Mouse (Mus musculus) intestine, embryonic 14.5 days (tissue): ENCODE results near the gene Fam19a4. TPM values are rescaled to one million over a fixed set of nuclear protein-coding genes. Genes with fewer than 3 reads are reported as not detected.

Source experiments
- ATAC-seq: fragments of 200-750 bp; cut with Nextera tagmentation; replicated peaks from 2 replicates; pipeline ENCODE4 v1.8.0; 2017; ENCODE audit warnings: low read depth, moderate number of reproducible peaks, moderate TSS enrichment, moderate library complexity; ENCODE audit not compliant: low FRiP score, low TSS enrichment
- DNase-seq: peaks from one replicate; pipeline ENCODE4 v3.0.0-alpha.2; 2018; ENCODE audit warnings: low spot score
- H3K27ac ChIP-seq: fragments of 300-500 bp; sonication (generic); 2 replicates; pipeline ENCODE4 v1.5.1; 2014; ENCODE audit warnings: low read depth, mild to moderate bottlenecking, control low read depth
- H3K27me3 ChIP-seq: fragments of 300-500 bp; sonication (generic); replicated peaks from 2 replicates; pipeline ENCODE4 v1.6.1; 2014; ENCODE audit warnings: low read length, control low read depth; ENCODE audit not compliant: control insufficient read depth, insufficient read depth
- H3K36me3 ChIP-seq: fragments of 300-500 bp; sonication (generic); 2 replicates; pipeline ENCODE4 v1.6.1; 2014; ENCODE audit warnings: low read length, control low read depth; ENCODE audit not compliant: control insufficient read depth, insufficient read depth
- H3K4me1 ChIP-seq: fragments of 300-500 bp; sonication (generic); replicated peaks from 2 replicates; pipeline ENCODE4 v1.6.1; 2014; ENCODE audit warnings: low read length, control low read depth, mixed read lengths; ENCODE audit not compliant: control insufficient read depth, insufficient read depth
- H3K4me2 ChIP-seq: fragments of 300-500 bp; sonication (generic); 2 replicates; pipeline ENCODE4 v1.6.1; 2014; ENCODE audit warnings: low read length
- H3K4me3 ChIP-seq: fragments of 300-500 bp; sonication (generic); 2 replicates; pipeline ENCODE4 v1.5.1; 2014; ENCODE audit warnings: low read depth, low read length, control low read depth, mixed read lengths
- H3K9ac ChIP-seq: fragments of 300-500 bp; sonication (generic); 2 replicates; pipeline ENCODE4 v1.6.1; 2014; ENCODE audit warnings: mild to moderate bottlenecking, low read length
- H3K9me3 ChIP-seq: fragments of 300-500 bp; sonication (generic); 2 replicates; pipeline ENCODE4 v1.6.1; 2016; ENCODE audit warnings: low read length, control low read depth; ENCODE audit not compliant: control insufficient read depth
- WGBS: fragments of 180-500 bp; shearing (Covaris S2); extraction: QIAGEN DNeasy Blood & Tissue Kit; methylation state at CpG from one replicate; pipeline ENCODE4 v1.1.7; 2014; 5-methylcytosine and 5-hydroxymethylcytosine counted together
- polyA plus RNA-seq: library from polyadenylated mRNA; unstranded; fragments of >200 nt; fragmentation: Nextera tagmentation; extraction: Ambion mirVana; gene quantifications from 2 replicates; pipeline ENCODE4 v1.2.1, GENCODE M21; 2014

Fam19a4 gene
- 0.19 TPM in 1 of 2 replicates, not detected in the other for polyA plus RNA-seq

GRCm38 (mm10) chr6:97060074-97060681 is at the start of gene Fam19a4:
TSS of gene Fam19a4 (minus strand) at chr6:97060413.
- DNase-seq (peak; percentile 74), ATAC-seq (peak; percentile 86)
- Histone ChIP-seq H3K27ac (no peak within 1 kb of the TSS), H3K9ac (no peak within 1 kb of the TSS), H3K4me3 (peak within 1 kb of the TSS; percentile 38), H3K4me1 (no peaks in the 10 kb centered on the region), H3K27me3 (peaks cover 48% of the 10 kb centered on the region), H3K9me3 (no peaks in the 10 kb centered on the region), H3K36me3 (no peaks in the 10 kb centered on the region), H3K4me2 (peak within 1 kb of the TSS; percentile 65)
- under 1% methylated on average over 30 of the region's 30 CpGs for WGBS

GRCm38 (mm10) chr6:97106777-97107176 is 46.6 kb upstream of the Fam19a4 start:
- 21% methylated on average over 2 of the region's 2 CpGs for WGBS
- Histone ChIP-seq H3K36me3 (no peaks in the 10 kb centered on the region; the same call in 1 of the 2 replicates), H3K4me1 (no peaks in the 10 kb centered on the region), H3K9ac (no peak overlapping the region), H3K4me3 (no peak overlapping the region), H3K27me3 (no peaks in the 10 kb centered on the region), H3K4me2 (no peak overlapping the region), H3K27ac (no peak overlapping the region), H3K9me3 (no peaks in the 10 kb centered on the region)
- DNase-seq (no peak), ATAC-seq (no peak; the same call in 1 of the 2 replicates)

GRCm38 (mm10) chr6:97106106-97106505 is 45.9 kb upstream of the Fam19a4 start:
- ATAC-seq (no peak), DNase-seq (no peak)

GRCm38 (mm10) chr6:97104264-97104852 is 44.1 kb upstream of the Fam19a4 start:
- no peaks in the 10 kb centered on the region for H3K27me3 ChIP-seq
- no peak overlapping the region for H3K27ac ChIP-seq
- 66% methylated on average over 7 of the region's 7 CpGs for WGBS
- DNase-seq (no peak), ATAC-seq (0 out of 2 replicates have a peak, but pooled peaks have one; percentile 71)
- no peaks in the 10 kb centered on the region for H3K4me1 ChIP-seq
- H3K9me3 ChIP-seq: no peaks in the 10 kb centered on the region
- no peak overlapping the region for H3K9ac ChIP-seq
- H3K36me3 ChIP-seq: no peaks in the 10 kb centered on the region
- H3K4me2 ChIP-seq: no peak overlapping the region
- H3K4me3 ChIP-seq: no peak overlapping the region

More at GRCm38 (mm10) chr6:97106106-97106505, 45.9 kb upstream of the Fam19a4 start:
- Histone ChIP-seq H3K9ac (no peak overlapping the region), H3K4me1 (no peaks in the 10 kb centered on the region), H3K27ac (no peak overlapping the region), H3K4me2 (no peak overlapping the region), H3K27me3 (no peaks in the 10 kb centered on the region), H3K9me3 (no peaks in the 10 kb centered on the region), H3K4me3 (no peak overlapping the region), H3K36me3 (no peaks in the 10 kb centered on the region)
- 85% methylated on average over 8 of the region's 8 CpGs for WGBS

GRCm38 (mm10) chr6:97101958-97102702 is 41.9 kb upstream of the Fam19a4 start:
- Histone ChIP-seq H3K4me1 (no peaks in the 10 kb centered on the region), H3K9me3 (no peaks in the 10 kb centered on the region), H3K9ac (no peak overlapping the region), H3K4me3 (no peak overlapping the region), H3K27ac (no peak overlapping the region), H3K4me2 (no peak overlapping the region), H3K36me3 (no peaks in the 10 kb centered on the region), H3K27me3 (no peaks in the 10 kb centered on the region)
- 11% methylated on average over 15 of the region's 15 CpGs for WGBS
- DNase-seq (no peak), ATAC-seq (no peak)

GRCm38 (mm10) chr6:97101190-97101957 is 41.2 kb upstream of the Fam19a4 start:
- no peak for DNase-seq
- H3K4me3 ChIP-seq: no peak overlapping the region
- ATAC-seq: no peak
- WGBS: 22% methylated on average over 12 of the region's 12 CpGs
- H3K9me3 ChIP-seq: no peaks in the 10 kb centered on the region
- H3K27ac ChIP-seq: no peak overlapping the region
- H3K36me3 ChIP-seq: no peaks in the 10 kb centered on the region
- H3K4me1 ChIP-seq: no peaks in the 10 kb centered on the region
- no peaks in the 10 kb centered on the region for H3K27me3 ChIP-seq
- H3K9ac ChIP-seq: no peak overlapping the region
- H3K4me2 ChIP-seq: no peak overlapping the region

- Histone ChIP-seq H3K9ac (no peak overlapping the region), H3K27me3 (no peaks in the 10 kb centered on the region), H3K4me3 (no peak overlapping the region), H3K27ac (no peak overlapping the region), H3K4me1 (no peaks in the 10 kb centered on the region), H3K9me3 (peaks cover 4% of the 10 kb centered on the region; the same call in 1 of the 2 replicates), H3K4me2 (no peak overlapping the region), H3K36me3 (no peaks in the 10 kb centered on the region)
- no peak for ATAC-seq
- WGBS: 81% methylated on average over 2 of the region's 2 CpGs
- no peak for DNase-seq
Measured at GRCm38 (mm10) chr6:97082336-97082735, 22.1 kb upstream of the Fam19a4 start.

GRCm38 (mm10) chr6:97080016-97080415 is 19.8 kb upstream of the Fam19a4 start:
- 36% methylated on average over 9 of the region's 9 CpGs for WGBS
- Histone ChIP-seq H3K4me1 (no peaks in the 10 kb centered on the region), H3K36me3 (no peaks in the 10 kb centered on the region), H3K9me3 (peaks cover 4% of the 10 kb centered on the region; the same call in 1 of the 2 replicates), H3K27ac (no peak overlapping the region), H3K4me3 (no peak overlapping the region), H3K27me3 (no peaks in the 10 kb centered on the region), H3K4me2 (no peak overlapping the region), H3K9ac (no peak overlapping the region)
- no peak for ATAC-seq
- no peak for DNase-seq
